Mouse (Mus musculus) CH12F3 (cell line): Measurements from ENCODE around the gene Rpusd3.

Experiments
- in situ Hi-C: fragments of 300-500 bp; cut with MboI; formaldehyde crosslinking; loops from 2 replicates; pipeline ENCODE4 v1.14.3; 2020; ENCODE audit warnings: low sequenced_read_pairs

The Rpusd3 gene

GRCm38 (mm10) chr6:113430846-113431245 is 11.7 kb upstream of the Rpusd3 start:
- in situ Hi-C loops, result no loop called here

GRCm38 (mm10) chr6:113429965-113430364 is 10.8 kb upstream of the Rpusd3 start:
- in situ Hi-C loops, result no loop called here

GRCm38 (mm10) chr6:113428006-113428405 is 8.9 kb upstream of the Rpusd3 start:
- in situ Hi-C loops, result no loop called here

- in situ Hi-C loops, result no loop called here
Observed at GRCm38 (mm10) chr6:113427397-113427796, 8.3 kb upstream of the Rpusd3 start.

- in situ Hi-C loops, result no loop called here
Observed at GRCm38 (mm10) chr6:113426696-113427095, 7.6 kb upstream of the Rpusd3 start.

- in situ Hi-C loops, result no loop called here
Observed at GRCm38 (mm10) chr6:113424187-113424586, 5.0 kb upstream of the Rpusd3 start.

- in situ Hi-C loops, result no loop called here
Observed at GRCm38 (mm10) chr6:113423000-113423399, 3.9 kb upstream of the Rpusd3 start.

- in situ Hi-C loops, result no loop called here
Observed at GRCm38 (mm10) chr6:113418441-113419198, 520 bp downstream of the Rpusd3 start.

- in situ Hi-C loops, result no loop called here
Observed at GRCm38 (mm10) chr6:113416416-113416815, 2.7 kb downstream of the Rpusd3 start.

- in situ Hi-C loops, result no loop called here
Observed at GRCm38 (mm10) chr6:113410001-113410400, 9.1 kb downstream of the Rpusd3 start.

- in situ Hi-C loops, result no loop called here
Observed at GRCm38 (mm10) chr6:113406683-113407082, 12.5 kb downstream of the Rpusd3 start.

- in situ Hi-C loops, result no loop called here
Observed at GRCm38 (mm10) chr6:113405483-113405882, 13.7 kb downstream of the Rpusd3 start.

- in situ Hi-C loops, result no loop called here
Observed at GRCm38 (mm10) chr6:113404649-113405448, 14.3 kb downstream of the Rpusd3 start.

GRCm38 (mm10) chr6:113402094-113402493 is 17.0 kb downstream of the Rpusd3 start:
- in situ Hi-C loops, result no loop called here

- in situ Hi-C loops, result no loop called here
Observed at GRCm38 (mm10) chr6:113396270-113397030, 22.7 kb downstream of the Rpusd3 start.

GRCm38 (mm10) chr6:113395501-113395900 is 23.6 kb downstream of the Rpusd3 start:
- in situ Hi-C loops, result no loop called here

- in situ Hi-C loops, result no loop called here
Observed at GRCm38 (mm10) chr6:113394811-113395210, 24.3 kb downstream of the Rpusd3 start.

- in situ Hi-C loops, result no loop called here
Observed at GRCm38 (mm10) chr6:113393951-113394350, 25.2 kb downstream of the Rpusd3 start.

- in situ Hi-C loops, result no loop called here
Observed at GRCm38 (mm10) chr6:113392387-113393071, 26.6 kb downstream of the Rpusd3 start.

- in situ Hi-C loops, result no loop called here
Observed at GRCm38 (mm10) chr6:113392015-113392386, 27.1 kb downstream of the Rpusd3 start.

- in situ Hi-C loops, result no loop called here
Observed at GRCm38 (mm10) chr6:113390715-113391114, 28.4 kb downstream of the Rpusd3 start.
